Mouse (Mus musculus) embryonic fibroblast, embryonic 13.5 days (primary cell): ENCODE data around the gene Zc3h12a.

Experiments used
- CTCF ChIP-seq: IDR thresholded peaks from 2 replicates; pipeline ENCODE4 v1.5.1; 2011; ENCODE audit warnings: mild to moderate bottlenecking, control low read depth, low read length, moderate library complexity, borderline replicate concordance; ENCODE audit not compliant: insufficient read depth
- POLR2A ChIP-seq: IDR thresholded peaks from 2 replicates; pipeline ENCODE4 v1.6.1; 2011; ENCODE audit warnings: low read depth, mild to moderate bottlenecking, control low read depth, low read length, moderate library complexity

DNA sequence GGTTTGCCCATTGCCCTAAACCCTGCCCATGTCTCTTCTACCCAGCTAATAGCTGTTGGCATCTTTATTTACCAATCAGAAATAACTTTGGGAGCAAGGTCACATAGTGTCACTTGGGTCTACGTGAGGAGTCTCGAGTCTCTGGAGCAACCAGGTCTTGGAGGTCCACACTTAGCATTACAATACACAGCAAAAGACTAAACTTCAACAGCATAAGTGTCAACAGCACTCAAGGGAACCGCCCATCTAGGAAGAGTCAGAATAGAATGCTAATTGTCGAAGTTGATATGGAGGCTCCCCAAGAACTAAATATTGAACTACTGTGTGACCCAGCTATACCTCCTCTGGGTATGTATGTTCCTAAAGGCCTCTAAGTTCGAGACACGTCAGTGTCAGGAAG, 37.2 kb upstream of the Zc3h12a start:
- no peak for TF ChIP-seq POLR2A
- TF ChIP-seq CTCF: no peak
